Mouse (Mus musculus) myocyte (in vitro differentiated cells): ENCODE data around the gene Alpk3. TPM values are rescaled to one million over a fixed set of nuclear protein-coding genes. Genes with fewer than 3 reads are reported as not detected.
A peak's percentile ranks its signal among the peaks of the same experiment; 100 is the strongest.

Experiments
- H3K27me3 ChIP-seq: one replicate; pipeline ENCODE4 v1.6.1; 2011; ENCODE audit not compliant: control insufficient read depth, insufficient read depth, insufficient read length
- H3K36me3 ChIP-seq: one replicate; pipeline ENCODE4 v1.6.1; 2011; ENCODE audit not compliant: control insufficient read depth, insufficient read depth
- H3K4me2 ChIP-seq: one replicate; pipeline ENCODE4 v1.6.1; 2011; ENCODE audit warnings: low read depth, control low read depth
- H3K4me3 ChIP-seq: one replicate; pipeline ENCODE4 v1.5.1; 2011; ENCODE audit warnings: mild to moderate bottlenecking, control low read depth, moderate library complexity
- H3K79me2 ChIP-seq: one replicate; pipeline ENCODE4 v1.6.1; 2011; ENCODE audit not compliant: control insufficient read depth, insufficient read depth
- H3ac ChIP-seq: one replicate; pipeline ENCODE4 v1.6.1; 2011; ENCODE audit not compliant: control insufficient read depth, insufficient read length
- CEBPB ChIP-seq: IDR thresholded peaks from 2 replicates; pipeline ENCODE4 v1.6.1; 2011; ENCODE audit warnings: mild to moderate bottlenecking, moderate library complexity; ENCODE audit not compliant: poor library complexity, insufficient read depth, severe bottlenecking
- E2F4 ChIP-seq: IDR thresholded peaks from one replicate; pipeline ENCODE4 v1.6.1; 2011; ENCODE audit warnings: mild to moderate bottlenecking, control low read depth, moderate library complexity; ENCODE audit not compliant: insufficient read depth
- MAX ChIP-seq: IDR thresholded peaks from one replicate; pipeline ENCODE4 v1.6.1; 2011; ENCODE audit warnings: low read depth, mild to moderate bottlenecking, control low read depth
- MYOD1 ChIP-seq, 3 experiments: IDR thresholded peaks; one replicate each; pipeline ENCODE4 v1.6.1; 2011; ENCODE audit warnings: control low read depth in 2 of 3, low read depth in 2 of 3, mild to moderate bottlenecking in 2 of 3, moderate library complexity in 1 of 3; ENCODE audit not compliant: insufficient read length in 2 of 3, control insufficient read depth in 1 of 3
- MYOG ChIP-seq, 3 experiments: IDR thresholded peaks; one replicate each; pipeline ENCODE4 v1.6.1; 2011; ENCODE audit warnings: control low read depth in 2 of 3, low read depth in 2 of 3, mild to moderate bottlenecking in 2 of 3; ENCODE audit not compliant: insufficient read length in 2 of 3, control insufficient read depth in 1 of 3, insufficient read depth in 1 of 3
- POLR2A ChIP-seq: IDR thresholded peaks from one replicate; pipeline ENCODE4 v1.6.1; 2011; ENCODE audit warnings: low read depth, mild to moderate bottlenecking, control low read depth, moderate library complexity; ENCODE audit not compliant: insufficient read length
- POLR2AphosphoS2 ChIP-seq: IDR thresholded peaks from one replicate; pipeline ENCODE4 v1.6.1; 2011; ENCODE audit warnings: low read depth, control low read depth; ENCODE audit not compliant: insufficient read length
- REST ChIP-seq: IDR thresholded peaks from one replicate; pipeline ENCODE4 v1.6.1; 2011; ENCODE audit warnings: mild to moderate bottlenecking, control low read depth, moderate library complexity; ENCODE audit not compliant: insufficient read depth, insufficient read length
- SRF ChIP-seq: IDR thresholded peaks from one replicate; pipeline ENCODE4 v1.6.1; 2011; ENCODE audit warnings: low read depth; ENCODE audit not compliant: control insufficient read depth, insufficient read length
- TCF12 ChIP-seq: IDR thresholded peaks from one replicate; pipeline ENCODE4 v1.6.1; 2011; ENCODE audit warnings: mild to moderate bottlenecking, control low read depth; ENCODE audit not compliant: poor library complexity, insufficient read depth, severe bottlenecking
- TCF3 ChIP-seq: IDR thresholded peaks from one replicate; pipeline ENCODE4 v1.6.1; 2011; ENCODE audit warnings: low read depth, control low read depth; ENCODE audit not compliant: insufficient read length
- USF1 ChIP-seq: IDR thresholded peaks from one replicate; pipeline ENCODE4 v1.6.1; 2011; ENCODE audit warnings: low read depth, mild to moderate bottlenecking, control low read depth, moderate library complexity
- polyA plus RNA-seq: library from polyadenylated mRNA; unstranded; fragments of >200 nt; fragmentation: generic; extraction: Trizol; gene quantifications from one replicate; pipeline ENCODE4 v1.2.1, GENCODE M21; 2012; ENCODE audit warnings: missing spikeins

Gene Alpk3
- polyA plus RNA-seq, 1 experiment, result 22.4 TPM

DNA sequence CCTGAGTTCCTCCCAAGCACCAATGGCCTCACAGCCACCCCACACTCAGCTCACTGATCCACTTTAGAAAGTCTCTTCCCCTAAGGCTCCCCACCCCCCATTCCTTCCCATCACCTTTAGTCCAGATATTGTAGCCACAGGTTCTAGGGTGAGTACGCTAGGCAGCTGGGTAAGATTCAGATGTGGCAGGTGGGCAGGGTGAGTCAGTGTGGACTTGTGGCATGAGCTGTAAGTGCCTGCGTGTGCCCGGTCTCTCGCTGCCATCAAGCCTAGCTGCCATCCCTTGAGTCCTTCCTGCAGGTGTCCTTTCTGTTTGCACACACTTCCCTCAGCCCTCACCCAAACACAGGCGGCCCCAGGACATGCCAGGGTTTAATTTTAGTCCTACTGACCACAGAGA is 42.9 kb downstream of the Alpk3 start:
- Histone ChIP-seq H3K4me3 (no peak overlapping the region), H3ac (no peak overlapping the region), H3K4me2 (no peak overlapping the region), H3K36me3 (no peaks in the 10 kb centered on the region), H3K27me3 (peaks cover 2% of the 10 kb centered on the region), H3K79me2 (no peaks in the 10 kb centered on the region)
- TF ChIP-seq MYOD1 (IDR thresholded peaks at IDR 0.05; ENCODE audit: control insufficient read depth in 1 of 3, insufficient read length in 2 of 3, low read depth in 2 of 3), result peak in 2 of 3 experiments; percentile 59 to 85
- TF ChIP-seq REST, result no peak
- TF ChIP-seq E2F4, result no peak
- TF ChIP-seq USF1, result no peak
- no peak for TF ChIP-seq CEBPB
- TF ChIP-seq MAX, result no peak
- no peak for TF ChIP-seq POLR2A
- no peak for TF ChIP-seq TCF12
- no peak for TF ChIP-seq TCF3
- no peak for TF ChIP-seq POLR2AphosphoS2
- TF ChIP-seq MYOG (IDR thresholded peaks at IDR 0.05; ENCODE audit: control insufficient read depth in 1 of 3, insufficient read depth in 1 of 3, insufficient read length in 2 of 3, low read depth in 2 of 3), result peak; percentile 3 to 63 (median 18)
- no peak for TF ChIP-seq SRF

- Histone ChIP-seq H3K4me3 (no peak overlapping the region), H3K36me3 (no peaks in the 10 kb centered on the region), H3K79me2 (no peaks in the 10 kb centered on the region), H3ac (no peak overlapping the region), H3K27me3 (no peaks in the 10 kb centered on the region), H3K4me2 (no peak overlapping the region)
- TF ChIP-seq USF1 (no peak), REST (no peak), TCF3 (no peak), E2F4 (no peak), MYOD1 (IDR thresholded peaks at IDR 0.05; ENCODE audit: control insufficient read depth in 1 of 3, insufficient read length in 2 of 3, low read depth in 2 of 3) (no peak), SRF (no peak), MAX (no peak), POLR2A (no peak)
Measured at GRCm38 (mm10) chr7:81102854-81103253, 45.5 kb downstream of the Alpk3 start.

- no peaks in the 10 kb centered on the region for H3K79me2 ChIP-seq
- H3ac ChIP-seq, result no peak overlapping the region
- no peak overlapping the region for H3K4me3 ChIP-seq
- no peaks in the 10 kb centered on the region for H3K27me3 ChIP-seq
- H3K4me2 ChIP-seq, result no peak overlapping the region
- H3K36me3 ChIP-seq, result no peaks in the 10 kb centered on the region
- TF ChIP-seq TCF3 (peak; percentile 41), MYOG (IDR thresholded peaks at IDR 0.05; ENCODE audit: control insufficient read depth in 1 of 3, insufficient read depth in 1 of 3, insufficient read length in 2 of 3, low read depth in 2 of 3) (peak; percentile 62 to 93 (median 84)), MYOD1 (IDR thresholded peaks at IDR 0.05; ENCODE audit: control insufficient read depth in 1 of 3, insufficient read length in 2 of 3, low read depth in 2 of 3) (peak in 2 of 3 experiments; percentile 73 to 86), TCF12 (peak; percentile 32), CEBPB (no peak), REST (no peak), SRF (no peak)
Measured at GRCm38 (mm10) chr7:81105525-81105924, 48.1 kb downstream of the Alpk3 start.

DNA sequence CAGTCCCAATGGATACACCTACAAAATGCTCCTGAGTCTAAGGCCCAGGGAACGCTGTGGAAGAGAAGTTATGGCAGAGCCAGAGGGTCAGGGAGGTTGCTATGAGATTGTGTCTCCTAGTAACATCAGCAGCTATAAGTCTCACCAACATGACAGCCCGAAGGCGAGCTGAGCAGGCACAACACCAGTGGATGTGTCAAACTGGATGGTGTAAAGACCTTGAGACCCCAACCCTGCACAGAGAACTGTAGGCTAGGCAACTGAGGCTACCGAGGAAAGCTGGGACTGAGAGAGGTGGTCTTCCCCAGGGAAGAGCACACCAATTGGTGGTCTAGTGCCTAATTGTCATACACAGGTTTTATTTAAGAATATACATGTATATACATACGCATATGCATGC is 50.8 kb downstream of the Alpk3 start:
- H3K79me2 ChIP-seq, result no peaks in the 10 kb centered on the region
- no peak overlapping the region for H3K4me2 ChIP-seq
- H3K27me3 ChIP-seq, result peaks cover 4% of the 10 kb centered on the region
- H3ac ChIP-seq, result no peak overlapping the region
- no peaks in the 10 kb centered on the region for H3K36me3 ChIP-seq
- no peak overlapping the region for H3K4me3 ChIP-seq
- no peak for TF ChIP-seq TCF12

DNA sequence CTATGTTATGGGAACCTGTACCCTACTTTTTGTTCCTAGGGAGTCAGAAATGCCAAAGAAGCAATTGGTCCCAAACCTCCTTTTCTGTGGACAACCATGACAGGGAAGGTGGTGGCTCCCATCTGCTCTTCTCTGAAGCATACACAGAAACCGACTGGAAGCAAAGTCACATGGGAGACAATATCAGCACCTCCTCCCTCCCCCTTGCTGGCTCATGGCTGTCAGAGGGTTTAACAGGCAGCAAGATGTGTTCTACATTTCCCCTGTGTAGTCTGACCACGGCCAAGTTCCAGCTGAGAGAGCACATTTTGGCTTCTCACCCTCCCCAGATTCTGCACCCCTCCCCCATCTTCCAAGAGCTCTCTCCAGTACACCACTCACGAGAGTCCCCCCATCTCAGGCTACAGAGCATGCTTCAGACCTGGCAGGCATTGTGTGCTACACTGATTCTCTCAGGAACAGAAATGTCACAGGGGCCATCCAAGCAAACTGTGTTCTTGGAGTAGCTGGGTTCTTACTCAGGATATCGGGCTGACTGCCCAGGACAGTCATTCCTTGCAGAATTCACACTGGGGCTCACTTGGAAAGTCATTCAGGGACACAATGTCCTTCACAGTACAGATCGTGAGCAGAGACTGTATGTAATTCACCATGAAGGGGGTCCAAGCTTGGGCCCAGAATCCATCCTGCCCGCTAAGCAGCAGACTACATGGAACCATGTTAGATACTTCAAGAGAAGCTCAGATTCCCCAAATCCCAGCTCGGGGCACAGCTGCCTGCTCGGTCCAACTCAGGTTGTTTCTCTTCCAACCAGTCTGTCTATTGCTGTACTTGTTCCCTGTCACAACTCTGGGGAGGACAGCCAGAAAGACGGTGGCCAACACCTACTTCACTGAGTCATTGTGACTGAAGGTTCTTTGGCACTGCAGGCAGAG is 52.6 kb downstream of the Alpk3 start:
- H3K36me3 ChIP-seq, result no peaks in the 10 kb centered on the region
- H3K79me2 ChIP-seq, result no peaks in the 10 kb centered on the region
- no peak overlapping the region for H3K4me3 ChIP-seq
- H3K4me2 ChIP-seq, result no peak overlapping the region
- no peak overlapping the region for H3ac ChIP-seq
- peaks cover 13% of the 10 kb centered on the region for H3K27me3 ChIP-seq
- TF ChIP-seq USF1, result no peak
- no peak for TF ChIP-seq TCF12
- TF ChIP-seq POLR2AphosphoS2, result no peak
- TF ChIP-seq E2F4, result no peak
- no peak for TF ChIP-seq MYOD1 (IDR thresholded peaks at IDR 0.05; ENCODE audit: control insufficient read depth in 1 of 3, insufficient read length in 2 of 3, low read depth in 2 of 3)
- TF ChIP-seq MAX, result no peak
- TF ChIP-seq SRF, result no peak
- TF ChIP-seq MYOG (IDR thresholded peaks at IDR 0.05; ENCODE audit: control insufficient read depth in 1 of 3, insufficient read depth in 1 of 3, insufficient read length in 2 of 3, low read depth in 2 of 3), result no peak
- no peak for TF ChIP-seq TCF3
- no peak for TF ChIP-seq POLR2A
- TF ChIP-seq CEBPB, result no peak
- no peak for TF ChIP-seq REST
